In genomic region chr1:119358096-119358495, GRCm38 (mm10) we compare ENCODE assay signal across 16 mouse cellular contexts.
"Had no signal": no experiment of that assay in that cellular context is flagged by ENCODE, and none has a peak within 500 bp of the region (broad histone marks: within the 10 kb centered on the region; RNA-seq: fewer than 3 reads in every experiment).

No protein-coding gene starts in this region.

- H3K9me3 ChIP-seq: neural tube, embryonic 13.5 days; neural tube, embryonic 15.5 days; stomach, embryonic 15.5 days had no signal

- H3K36me3 ChIP-seq: neural tube, embryonic 13.5 days; neural tube, embryonic 15.5 days; stomach, embryonic 15.5 days had no signal

- H3K9ac ChIP-seq: neural tube, embryonic 13.5 days; neural tube, embryonic 15.5 days; stomach, embryonic 15.5 days had no signal

- H3K4me2 ChIP-seq: neural tube, embryonic 13.5 days; neural tube, embryonic 15.5 days; stomach, embryonic 15.5 days had no signal

- DNase-seq: retina, postnatal 1 day; right cerebral cortex, adult 18-20 months; right cerebral cortex, postnatal 14 days; right cerebral cortex, postnatal 25 days; right cerebral cortex, postnatal 4 days; spleen, adult 18-20 months; thymus, adult 18-20 months; thymus, adult 2 months; thymus, postnatal 14 days; thymus, postnatal 25 days; thymus, postnatal 36 days; thymus, postnatal 4 days had no signal

- H3K4me3 ChIP-seq: neural tube, embryonic 13.5 days; neural tube, embryonic 15.5 days; stomach, embryonic 15.5 days had no signal

- H3K27ac ChIP-seq: neural tube, embryonic 13.5 days; neural tube, embryonic 15.5 days; stomach, embryonic 15.5 days; stomach, postnatal 0 days had no signal

- H3K27me3 ChIP-seq: neural tube, embryonic 13.5 days; neural tube, embryonic 15.5 days; stomach, embryonic 15.5 days had no signal

- H3K4me1 ChIP-seq: neural tube, embryonic 13.5 days; neural tube, embryonic 15.5 days; stomach, embryonic 15.5 days had no signal
